Mouse (Mus musculus) heart, adult 2 months (tissue): Measurements from ENCODE around the gene Kcnk5. TPM values are rescaled to one million over a fixed set of nuclear protein-coding genes. Genes with fewer than 3 reads are reported as not detected.

Source experiments
- DNase-seq, 2 experiments: peaks; one replicate each; pipeline ENCODE4 v3.0.0; 2021
- H3K27ac ChIP-seq: fragments of 200-600 bp; 2 replicates; pipeline ENCODE4 v1.8.1; 2022
- H3K27me3 ChIP-seq: fragments of 200-500 bp; 2 replicates; pipeline ENCODE4 v1.6.1; 2012; ENCODE audit warnings: mild to moderate bottlenecking, low read length, inconsistent platforms, mixed read lengths; ENCODE audit not compliant: control insufficient read depth, insufficient read depth
- H3K36me3 ChIP-seq: fragments of 200-500 bp; 2 replicates; pipeline ENCODE4 v1.6.1; 2012; ENCODE audit warnings: low read length, inconsistent platforms; ENCODE audit not compliant: control insufficient read depth, insufficient read depth
- H3K4me1 ChIP-seq: fragments of 200-500 bp; 2 replicates; pipeline ENCODE4 v1.6.1; 2011; ENCODE audit warnings: low read length; ENCODE audit not compliant: control insufficient read depth, insufficient read depth
- H3K4me3 ChIP-seq: fragments of 200-600 bp; 2 replicates; pipeline ENCODE4 v1.8.1; 2022
- H3K79me2 ChIP-seq: fragments of 200-500 bp; replicated peaks from 2 replicates; pipeline ENCODE4 v1.6.1; 2012; ENCODE audit warnings: mild to moderate bottlenecking, inconsistent platforms, low read length, moderate library complexity, mixed read lengths; ENCODE audit not compliant: control insufficient read depth, insufficient read depth
- H3K9ac ChIP-seq: fragments of 200-500 bp; 2 replicates; pipeline ENCODE4 v1.6.1; 2012; ENCODE audit warnings: low read depth, mild to moderate bottlenecking, control low read depth, inconsistent platforms, low read length, mixed read lengths
- CTCF ChIP-seq: fragments of 200-600 bp; IDR thresholded peaks from 2 replicates; pipeline ENCODE4 v1.8.1; 2022; ENCODE audit warnings: antibody characterized with exemption, mild to moderate bottlenecking, moderate library complexity
- EP300 ChIP-seq: fragments of 200-500 bp; IDR thresholded peaks from 2 replicates; pipeline ENCODE4 v1.6.1; 2011; ENCODE audit warnings: low read depth, low read length, control low read depth; ENCODE audit not compliant: insufficient read depth
- POLR2A ChIP-seq: fragments of 200-500 bp; IDR thresholded peaks from 2 replicates; pipeline ENCODE4 v1.6.1; 2011; ENCODE audit warnings: mild to moderate bottlenecking, low read depth, low read length, control low read depth; ENCODE audit not compliant: insufficient read depth
- WGBS: fragments of 180-500 bp; shearing (Covaris S2); methylation state at CpG from one replicate; pipeline ENCODE4 v1.1.7; 2018; 5-methylcytosine and 5-hydroxymethylcytosine counted together
- intact Hi-C: fragments of 180-260 bp; cut with DNase I; formaldehyde crosslinking; loops from one replicate; pipeline ENCODE4 v1.15.1; 2025
- polyA plus RNA-seq: library from polyadenylated mRNA; depleted of rRNA; stranded (reverse); fragments of >200 nt; gene quantifications from 2 replicates; pipeline ENCODE4 v1.2.3, GENCODE M21; 2012
- total RNA-seq, 2 experiments: library from RNA; stranded (reverse); gene quantifications; 2 replicates each; pipeline ENCODE4 v1.2.3; 2021

Gene Kcnk5
- total and polyA plus RNA-seq, 3 experiments: 0.65 to 0.84 (median 0.70) TPM

DNA sequence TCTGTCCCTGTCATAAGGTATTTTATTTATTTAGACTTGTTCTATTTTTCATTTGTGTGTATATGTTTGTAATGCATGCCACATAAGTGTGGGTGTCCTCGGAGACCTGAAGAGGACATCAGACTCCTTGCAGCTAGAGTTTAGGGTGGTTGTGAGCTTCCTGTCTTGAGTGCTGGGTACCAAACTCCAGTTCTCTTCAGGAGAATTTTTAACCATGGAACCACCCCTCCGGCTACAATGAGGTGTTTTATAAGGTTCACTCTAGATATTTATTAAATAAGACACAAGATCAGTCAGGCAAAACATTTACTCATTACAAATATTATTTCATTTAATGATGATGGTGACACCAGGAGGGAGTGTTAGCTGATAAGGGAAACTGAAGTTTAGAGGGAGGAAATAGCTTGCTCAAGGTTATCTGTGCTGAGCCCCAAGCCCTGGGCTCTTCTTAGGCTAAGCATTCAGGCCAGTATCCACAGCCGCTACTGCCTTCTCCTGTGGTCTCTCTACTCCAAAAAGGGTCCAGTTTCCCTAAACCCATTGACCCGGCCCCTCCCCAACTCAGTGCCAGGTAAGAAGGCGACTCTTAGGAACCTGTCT, 9.6 kb upstream of the Kcnk5 start:
- no peak for TF ChIP-seq CTCF
- no peak for TF ChIP-seq EP300
- no peak for TF ChIP-seq POLR2A
- Histone ChIP-seq H3K36me3 (no peaks in the 10 kb centered on the region), H3K4me1 (no peaks in the 10 kb centered on the region), H3K27me3 (no peaks in the 10 kb centered on the region), H3K27ac (no peak overlapping the region), H3K79me2 (no peaks in the 10 kb centered on the region), H3K9ac (no peak overlapping the region), H3K4me3 (no peak overlapping the region)
- no peak for DNase-seq
- intact Hi-C loops: no loop called here
- WGBS: 86% methylated on average over 5 of the region's 5 CpGs

DNA sequence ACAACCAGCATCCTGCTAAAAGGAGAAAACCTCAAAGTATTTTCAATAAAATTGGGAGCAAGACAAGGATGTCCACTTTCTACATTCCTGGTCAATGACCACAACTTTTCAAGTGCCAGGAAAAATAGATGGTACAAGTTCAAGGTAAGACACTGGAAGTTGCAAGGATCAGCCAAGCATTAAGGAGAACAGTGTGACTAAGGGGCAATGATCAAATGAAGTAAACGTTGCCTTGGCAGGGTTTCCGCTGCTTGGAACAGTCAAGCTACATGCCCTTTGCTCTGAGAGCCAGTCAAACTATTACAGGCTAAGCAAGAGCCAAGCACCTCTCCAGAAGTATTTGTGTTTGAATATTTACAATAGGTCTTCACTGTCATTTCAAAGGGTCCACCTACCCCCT, 8.1 kb upstream of the Kcnk5 start:
- DNase-seq: no peak
- Histone ChIP-seq H3K4me3 (no peak overlapping the region), H3K27me3 (no peaks in the 10 kb centered on the region), H3K36me3 (no peaks in the 10 kb centered on the region), H3K27ac (no peak overlapping the region), H3K79me2 (no peaks in the 10 kb centered on the region), H3K9ac (no peak overlapping the region), H3K4me1 (no peaks in the 10 kb centered on the region)
- WGBS: 74% methylated on average over 2 of the region's 2 CpGs
- intact Hi-C loops: no loop called here
- TF ChIP-seq CTCF (no peak), POLR2A (no peak), EP300 (no peak)

DNA sequence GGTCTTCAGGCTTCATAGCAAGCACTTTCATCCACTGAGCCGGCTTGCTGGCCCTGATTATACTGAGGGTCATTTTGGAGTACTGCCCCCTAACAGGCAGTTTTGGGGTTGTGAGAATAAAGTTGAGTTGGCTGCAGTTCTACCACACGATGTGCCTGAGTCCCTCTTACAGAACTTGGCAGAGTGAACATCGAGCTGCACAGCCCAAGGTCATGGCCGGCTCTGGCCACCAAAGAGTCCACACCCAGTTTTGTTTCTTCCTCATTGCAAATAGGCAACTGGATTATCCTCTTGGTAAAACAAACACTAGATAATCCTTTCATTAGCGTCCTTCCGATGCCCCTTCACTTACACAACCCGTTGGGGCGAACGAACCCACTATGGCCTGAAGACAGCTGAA, 3.8 kb upstream of the Kcnk5 start:
- intact Hi-C loops: no loop called here
- no peaks in the 10 kb centered on the region for H3K27me3 ChIP-seq

DNA sequence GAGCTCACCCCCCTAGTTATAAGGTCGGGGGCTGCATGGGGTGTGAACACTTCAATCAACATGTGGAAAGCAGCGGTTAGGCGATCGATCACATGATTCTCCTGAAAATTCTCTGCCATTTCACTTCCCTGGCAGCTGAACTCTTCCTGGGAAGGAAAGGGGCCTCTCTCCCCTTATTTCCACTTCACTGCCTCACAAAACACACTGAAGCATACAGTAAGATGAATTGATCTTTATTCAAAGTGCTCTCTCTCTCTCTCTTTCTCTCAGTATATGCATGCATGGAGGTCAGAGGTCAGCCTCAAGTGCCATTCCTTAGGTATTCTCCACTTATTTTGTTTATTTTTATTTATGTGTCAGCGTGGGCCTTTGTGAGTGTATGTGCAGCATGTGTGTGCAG, 2.1 kb upstream of the Kcnk5 start:
- Histone ChIP-seq H3K79me2 (no peaks in the 10 kb centered on the region), H3K27me3 (no peaks in the 10 kb centered on the region), H3K4me1 (peaks cover 4% of the 10 kb centered on the region), H3K4me3 (no peak overlapping the region), H3K27ac (no peak overlapping the region), H3K36me3 (no peaks in the 10 kb centered on the region), H3K9ac (no peak overlapping the region)
- no peak for TF ChIP-seq EP300
- no peak for TF ChIP-seq CTCF
- no peak for TF ChIP-seq POLR2A
- intact Hi-C loops: no loop called here
- 74% methylated on average over 5 of the region's 5 CpGs for WGBS
- no peak for DNase-seq

More for the DNA sequence above, 3.8 kb upstream of the Kcnk5 start:
- no peaks in the 10 kb centered on the region for H3K79me2 ChIP-seq
- H3K4me3 ChIP-seq: no peak overlapping the region
- DNase-seq: no peak
- no peak overlapping the region for H3K27ac ChIP-seq
- 67% methylated on average over 9 of the region's 9 CpGs for WGBS
- H3K36me3 ChIP-seq: no peaks in the 10 kb centered on the region
- TF ChIP-seq EP300: no peak
- no peak for TF ChIP-seq POLR2A
- no peak for TF ChIP-seq CTCF
- peaks cover 2% of the 10 kb centered on the region for H3K4me1 ChIP-seq
- no peak overlapping the region for H3K9ac ChIP-seq

DNA sequence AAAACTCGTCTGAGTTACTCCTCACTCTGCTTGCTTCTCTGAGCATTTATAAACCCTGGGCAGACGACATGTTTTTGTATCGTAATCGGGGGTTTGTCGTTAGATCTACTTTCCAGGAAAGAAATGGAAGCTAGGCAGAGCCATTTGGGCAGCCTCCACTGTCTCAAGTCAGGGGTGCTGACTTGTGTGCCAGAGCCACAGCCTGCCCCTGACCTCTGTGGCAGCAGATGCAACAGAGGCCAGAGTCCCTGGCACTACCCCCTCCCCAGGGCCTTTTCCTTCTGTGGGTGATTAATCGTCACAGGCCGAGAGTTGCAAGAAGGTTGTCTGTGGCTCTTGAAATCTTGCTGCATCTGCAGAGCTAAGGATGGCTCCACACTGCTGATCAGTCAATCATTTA, 987 bp upstream of the Kcnk5 start:
- intact Hi-C loops: no loop called here
- 87% methylated on average over 7 of the region's 7 CpGs for WGBS
- DNase-seq: no peak

DNA sequence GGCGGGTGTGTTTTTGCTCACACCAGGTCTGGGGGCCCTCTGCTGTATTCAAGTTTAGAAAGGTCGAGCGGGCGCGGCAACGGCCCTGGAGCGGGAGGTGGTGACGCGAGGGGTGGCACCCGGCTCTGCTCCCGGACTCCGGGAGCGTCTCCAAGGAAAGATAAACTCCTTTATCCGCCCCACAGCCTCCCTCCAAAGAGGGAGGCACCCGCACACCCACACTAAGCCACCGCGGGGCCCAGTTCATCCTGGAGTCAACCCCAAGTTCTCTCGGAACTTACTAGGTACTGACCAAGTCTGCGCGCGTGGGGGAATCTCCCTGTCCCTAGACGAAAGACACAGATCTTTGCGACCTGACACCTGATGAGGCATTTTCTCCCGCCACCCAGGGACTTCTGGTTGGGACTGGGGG, 852 bp downstream of the Kcnk5 start:
- Histone ChIP-seq H3K36me3 (no peaks in the 10 kb centered on the region), H3K9ac (no peak overlapping the region), H3K4me1 (peaks cover 4% of the 10 kb centered on the region), H3K4me3 (peak overlapping the region; percentile 55), H3K79me2 (no peaks in the 10 kb centered on the region), H3K27ac (no peak overlapping the region), H3K27me3 (no peaks in the 10 kb centered on the region)
- intact Hi-C loops: no loop called here
- peak; percentile 42 to 43 for DNase-seq
- TF ChIP-seq EP300: no peak
- no peak for TF ChIP-seq CTCF
- TF ChIP-seq POLR2A: no peak
- under 1% methylated on average over 24 of the region's 24 CpGs for WGBS

More for the DNA sequence above, 987 bp upstream of the Kcnk5 start:
- H3K79me2 ChIP-seq: no peaks in the 10 kb centered on the region
- H3K27ac ChIP-seq: no peak overlapping the region
- no peaks in the 10 kb centered on the region for H3K27me3 ChIP-seq
- H3K36me3 ChIP-seq: no peaks in the 10 kb centered on the region
- TF ChIP-seq POLR2A: no peak
- no peak for TF ChIP-seq CTCF
- no peak for TF ChIP-seq EP300
- H3K4me1 ChIP-seq: peaks cover 4% of the 10 kb centered on the region
- no peak overlapping the region for H3K9ac ChIP-seq
- no peak overlapping the region for H3K4me3 ChIP-seq
